Mouse (Mus musculus): ENCODE results near the gene Elp1. TPM values are rescaled to one million over a fixed set of nuclear protein-coding genes. Genes with fewer than 3 reads are reported as not detected.

Gene Elp1
- polyA plus RNA-seq, 1 experiment from 2014 or later = 56.2 TPM

- no peaks in the 10 kb centered on the region for H3K4me1 ChIP-seq
- no peak overlapping the region for H3K27ac ChIP-seq
- H3K27me3 ChIP-seq (ENCODE audit: insufficient read depth, poor library complexity, severe bottlenecking) = no peaks in the 10 kb centered on the region
- no peak overlapping the region for H3K4me3 ChIP-seq
- peaks cover 91% of the 10 kb centered on the region for H3K36me3 ChIP-seq
- DNase-seq (ENCODE audit: low spot score) = no peak
- H3K9me3 ChIP-seq = no peaks in the 10 kb centered on the region
- WGBS = 90% methylated on average over 10 of the region's 10 CpGs
These were observed 45.0 kb downstream of the Elp1 start for GRCm38 (mm10) chr4:56756966-56757600.

GRCm38 (mm10) chr4:56756021-56756420, 46.1 kb downstream of the Elp1 start:
- H3K27ac ChIP-seq = no peak overlapping the region
- peaks cover 91% of the 10 kb centered on the region for H3K36me3 ChIP-seq
- H3K4me3 ChIP-seq = no peak overlapping the region
- no peaks in the 10 kb centered on the region for H3K9me3 ChIP-seq
- no peak for DNase-seq (ENCODE audit: low spot score)
- H3K4me1 ChIP-seq = no peaks in the 10 kb centered on the region
- 89% methylated on average over 5 of the region's 5 CpGs for WGBS
- no peaks in the 10 kb centered on the region for H3K27me3 ChIP-seq (ENCODE audit: insufficient read depth, poor library complexity, severe bottlenecking)

- Histone ChIP-seq H3K27ac (no peak overlapping the region), H3K4me1 (no peaks in the 10 kb centered on the region), H3K27me3 (ENCODE audit: insufficient read depth, poor library complexity, severe bottlenecking) (no peaks in the 10 kb centered on the region), H3K9me3 (no peaks in the 10 kb centered on the region), H3K4me3 (no peak overlapping the region), H3K36me3 (peaks cover 74% of the 10 kb centered on the region)
- 95% methylated on average over 9 of the region's 9 CpGs for WGBS
- DNase-seq (ENCODE audit: low spot score) = no peak
These were observed 54.7 kb downstream of the Elp1 start for GRCm38 (mm10) chr4:56747456-56747855.

GRCm38 (mm10) chr4:56746345-56746744, 55.8 kb downstream of the Elp1 start:
- H3K4me3 ChIP-seq = no peak overlapping the region
- H3K4me1 ChIP-seq = no peaks in the 10 kb centered on the region
- peaks cover 65% of the 10 kb centered on the region for H3K36me3 ChIP-seq
- DNase-seq (ENCODE audit: low spot score) = no peak
- WGBS = 91% methylated on average over 2 of the region's 2 CpGs
- H3K27ac ChIP-seq = no peak overlapping the region
- H3K9me3 ChIP-seq = no peaks in the 10 kb centered on the region
- H3K27me3 ChIP-seq (ENCODE audit: insufficient read depth, poor library complexity, severe bottlenecking) = no peaks in the 10 kb centered on the region

- WGBS = 95% methylated on average over 21 of the region's 21 CpGs
These were observed 58.6 kb downstream of the Elp1 start, which contains the start of gene Actl7a for GRCm38 (mm10) chr4:56743363-56744195. Gene Actl7a, plus strand, starts transcription at chr4:56743413.

GRCm38 (mm10) chr4:56742698-56743097, 59.4 kb downstream of the Elp1 start:
- H3K36me3 ChIP-seq = peaks cover 33% of the 10 kb centered on the region

More at GRCm38 (mm10) chr4:56743363-56744195, 58.6 kb downstream of the Elp1 start, which contains the start of gene Actl7a:
- DNase-seq (ENCODE audit: low spot score) = no peak
- no peaks in the 10 kb centered on the region for H3K27me3 ChIP-seq (ENCODE audit: insufficient read depth, poor library complexity, severe bottlenecking)
- no peak within 1 kb of the TSS for H3K27ac ChIP-seq
- peaks cover 39% of the 10 kb centered on the region for H3K36me3 ChIP-seq
- no peaks in the 10 kb centered on the region for H3K9me3 ChIP-seq
- no peak within 1 kb of the TSS for H3K4me3 ChIP-seq
- peaks cover 7% of the 10 kb centered on the region; the same call in 1 of the 2 replicates for H3K4me1 ChIP-seq

GRCm38 (mm10) chr4:56741041-56741493, 61.1 kb downstream of the Elp1 start, which contains the start of gene Actl7b:
Gene Actl7b, minus strand, starts transcription at chr4:56741443.
- Histone ChIP-seq H3K27ac (no peak within 1 kb of the TSS), H3K4me1 (peaks cover 7% of the 10 kb centered on the region; the same call in 1 of the 2 replicates), H3K36me3 (peaks cover 23% of the 10 kb centered on the region), H3K4me3 (no peak within 1 kb of the TSS), H3K9me3 (no peaks in the 10 kb centered on the region), H3K27me3 (ENCODE audit: insufficient read depth, poor library complexity, severe bottlenecking) (no peaks in the 10 kb centered on the region)
- DNase-seq (ENCODE audit: low spot score) = no peak
- 92% methylated on average over 13 of the region's 13 CpGs for WGBS

More at GRCm38 (mm10) chr4:56742698-56743097, 59.4 kb downstream of the Elp1 start:
- Histone ChIP-seq H3K27ac (no peak overlapping the region), H3K9me3 (no peaks in the 10 kb centered on the region), H3K27me3 (ENCODE audit: insufficient read depth, poor library complexity, severe bottlenecking) (no peaks in the 10 kb centered on the region), H3K4me1 (peaks cover 7% of the 10 kb centered on the region; the same call in 1 of the 2 replicates), H3K4me3 (no peak overlapping the region)
- no peak for DNase-seq (ENCODE audit: low spot score)
- 86% methylated on average over 4 of the region's 4 CpGs for WGBS

- DNase-seq (ENCODE audit: low spot score) = no peak
- WGBS = 97% methylated on average over 20 of the region's 20 CpGs
- Histone ChIP-seq H3K36me3 (peaks cover 20% of the 10 kb centered on the region), H3K4me3 (no peak overlapping the region), H3K9me3 (no peaks in the 10 kb centered on the region), H3K27me3 (ENCODE audit: insufficient read depth, poor library complexity, severe bottlenecking) (no peaks in the 10 kb centered on the region), H3K4me1 (peaks cover 7% of the 10 kb centered on the region; the same call in 1 of the 2 replicates), H3K27ac (no peak overlapping the region)
These were observed 61.5 kb downstream of the Elp1 start for GRCm38 (mm10) chr4:56740611-56741010.

- H3K4me3 ChIP-seq = no peak within 1 kb of the TSS
- no peaks in the 10 kb centered on the region for H3K27me3 ChIP-seq (ENCODE audit: insufficient read depth, poor library complexity, severe bottlenecking)
- DNase-seq (ENCODE audit: low spot score) = no peak
- no peaks in the 10 kb centered on the region for H3K9me3 ChIP-seq
- H3K27ac ChIP-seq = no peak within 1 kb of the TSS
- peaks cover 15% of the 10 kb centered on the region for H3K36me3 ChIP-seq
- 86% methylated on average over 18 of the region's 18 CpGs for WGBS
- H3K4me1 ChIP-seq = peaks cover 7% of the 10 kb centered on the region; the same call in 1 of the 2 replicates
These were observed 62.1 kb downstream of the Elp1 start, which contains the start of gene Gm26657 for GRCm38 (mm10) chr4:56740020-56740485. Gene Gm26657, plus strand, starts transcription at chr4:56740070.

GRCm38 (mm10) chr4:56725839-56726238, 76.3 kb downstream of the Elp1 start:
- H3K9me3 ChIP-seq = peaks cover 2% of the 10 kb centered on the region; the same call in 1 of the 2 replicates
- H3K4me3 ChIP-seq = no peak overlapping the region
- peaks cover 14% of the 10 kb centered on the region; the same call in 1 of the 2 replicates for H3K4me1 ChIP-seq
- no peak overlapping the region for H3K27ac ChIP-seq
- DNase-seq (ENCODE audit: low spot score) = no peak
- H3K36me3 ChIP-seq = no peaks in the 10 kb centered on the region
- 53% methylated on average over 8 of the region's 8 CpGs for whole genome bisulfite sequencing
- no peaks in the 10 kb centered on the region for H3K27me3 ChIP-seq (ENCODE audit: insufficient read depth, poor library complexity, severe bottlenecking)

GRCm38 (mm10) chr4:56723237-56723636, 78.9 kb downstream of the Elp1 start:
- no peak for DNase-seq (ENCODE audit: low spot score)
- 88% methylated on average over 6 of the region's 6 CpGs for WGBS
- H3K27me3 ChIP-seq (ENCODE audit: insufficient read depth, poor library complexity, severe bottlenecking) = no peaks in the 10 kb centered on the region

GRCm38 (mm10) chr4:56722346-56722745, 79.8 kb downstream of the Elp1 start:
- WGBS = 68% methylated on average over 6 of the region's 6 CpGs
- H3K27me3 ChIP-seq (ENCODE audit: insufficient read depth, poor library complexity, severe bottlenecking) = no peaks in the 10 kb centered on the region
- no peaks in the 10 kb centered on the region for H3K36me3 ChIP-seq
- no peak overlapping the region for H3K4me3 ChIP-seq
- H3K27ac ChIP-seq = no peak overlapping the region
- peak; percentile 55 for DNase-seq (ENCODE audit: low spot score)
- H3K4me1 ChIP-seq = peaks cover 42% of the 10 kb centered on the region
- H3K9me3 ChIP-seq = no peaks in the 10 kb centered on the region

More at GRCm38 (mm10) chr4:56723237-56723636, 78.9 kb downstream of the Elp1 start:
- Histone ChIP-seq H3K4me1 (peaks cover 40% of the 10 kb centered on the region), H3K27ac (no peak overlapping the region), H3K9me3 (peaks cover 2% of the 10 kb centered on the region; the same call in 1 of the 2 replicates), H3K4me3 (no peak overlapping the region), H3K36me3 (no peaks in the 10 kb centered on the region)

Data from heart, embryonic 10.5 days (tissue).